Mouse (Mus musculus): ENCODE results near the gene Safb2.
"Not testable (repeated sequence)": the region's sequence is repeated elsewhere in the genome, so short reads cannot be mapped to it uniquely, and the experiment has no call there.

The Safb2 gene

DNA sequence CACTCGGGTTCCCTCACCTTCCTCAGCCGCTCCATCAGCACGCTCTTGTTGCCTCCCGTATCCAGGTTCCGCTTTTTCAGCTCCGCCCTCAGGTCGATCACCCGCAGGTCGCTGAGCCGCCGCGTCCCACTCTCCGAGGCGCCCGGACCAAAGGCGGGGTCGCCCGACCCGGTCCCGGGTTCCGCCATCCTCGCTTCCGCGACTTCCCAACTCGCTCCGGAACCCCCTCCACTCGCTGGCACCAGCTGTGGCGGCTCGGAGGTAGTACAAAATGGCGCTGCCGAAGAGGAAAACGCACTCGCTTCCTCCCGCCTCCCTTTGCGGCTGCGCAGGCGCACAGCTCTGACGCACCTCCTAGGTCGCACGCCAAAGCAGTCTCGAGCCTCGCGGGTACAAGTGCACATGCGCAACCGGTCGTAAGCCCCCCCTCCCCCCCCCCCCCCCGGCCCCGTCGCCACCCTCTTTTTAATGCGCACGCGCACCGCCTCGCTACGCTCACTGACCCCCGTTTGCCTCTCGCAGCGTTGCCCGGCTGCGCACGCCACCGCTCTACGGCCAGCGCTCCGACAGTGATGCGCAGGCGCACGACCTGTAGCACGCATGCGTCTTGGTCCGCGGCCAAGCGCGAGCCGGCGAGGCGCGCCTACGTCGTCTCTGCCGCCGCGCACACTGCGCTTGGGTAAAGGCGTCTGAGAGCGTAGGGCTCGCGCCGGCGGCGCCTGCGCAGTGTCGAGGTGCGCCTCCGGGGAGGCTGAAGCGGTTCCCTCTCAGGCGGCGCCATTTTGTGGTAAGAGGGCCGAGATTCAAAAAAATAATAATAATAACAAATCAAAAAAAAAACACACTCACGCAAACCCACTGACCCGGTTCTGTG, at the start of gene Safb2, which contains the start of gene Safb:
Safb2 (minus strand) TSS at position 329 of the 874 bp plus-strand sequence.
Safb (plus strand) TSS at position 569 of the 874 bp plus-strand sequence.
- peak; percentile 97 for DNase-seq (ENCODE audit: low read depth, low spot score)

DNA sequence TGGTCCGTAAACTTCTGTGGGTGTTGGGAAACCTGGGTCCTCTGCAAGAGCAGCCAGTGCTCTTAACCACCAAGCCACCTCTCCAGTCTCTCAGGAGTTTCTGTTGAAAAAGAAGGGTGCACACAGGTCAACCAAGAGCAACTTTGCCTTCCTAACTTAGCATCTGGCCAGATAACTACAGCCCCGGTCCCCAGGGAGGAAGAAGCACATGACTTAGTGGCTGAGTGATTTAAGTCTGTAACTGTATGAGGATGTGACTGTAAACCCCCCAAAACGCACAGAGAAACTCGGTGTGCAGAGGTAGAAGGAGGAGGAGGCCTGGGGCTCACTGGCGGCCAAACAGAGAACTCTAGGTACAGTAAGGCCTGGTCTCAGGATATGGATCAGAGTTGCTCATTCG, 49.6 kb upstream of the Safb2 start:
- DNase-seq (ENCODE audit: low read depth, low spot score): no peak

DNA sequence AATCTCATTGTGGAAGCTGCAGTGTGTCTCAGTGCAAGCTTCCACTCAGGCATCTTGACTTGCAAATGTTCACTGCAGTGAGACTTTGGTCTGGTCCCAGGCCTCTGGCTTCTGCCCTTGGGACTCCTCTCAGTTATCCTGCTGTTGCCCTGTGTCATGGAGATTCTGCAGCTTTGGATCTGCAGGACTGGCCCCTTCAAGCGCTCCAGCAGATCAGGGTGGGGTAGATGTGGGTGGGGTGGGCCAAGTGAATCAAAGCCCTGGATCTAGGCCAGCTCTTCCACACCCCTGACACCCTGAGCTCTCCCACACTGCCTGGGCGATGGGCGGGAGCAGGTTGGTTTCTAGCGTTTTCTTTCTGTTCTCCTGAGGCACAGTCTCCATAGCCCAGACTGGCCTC, 47.4 kb upstream of the Safb2 start:
- no peak for DNase-seq (ENCODE audit: low read depth, low spot score)

DNA sequence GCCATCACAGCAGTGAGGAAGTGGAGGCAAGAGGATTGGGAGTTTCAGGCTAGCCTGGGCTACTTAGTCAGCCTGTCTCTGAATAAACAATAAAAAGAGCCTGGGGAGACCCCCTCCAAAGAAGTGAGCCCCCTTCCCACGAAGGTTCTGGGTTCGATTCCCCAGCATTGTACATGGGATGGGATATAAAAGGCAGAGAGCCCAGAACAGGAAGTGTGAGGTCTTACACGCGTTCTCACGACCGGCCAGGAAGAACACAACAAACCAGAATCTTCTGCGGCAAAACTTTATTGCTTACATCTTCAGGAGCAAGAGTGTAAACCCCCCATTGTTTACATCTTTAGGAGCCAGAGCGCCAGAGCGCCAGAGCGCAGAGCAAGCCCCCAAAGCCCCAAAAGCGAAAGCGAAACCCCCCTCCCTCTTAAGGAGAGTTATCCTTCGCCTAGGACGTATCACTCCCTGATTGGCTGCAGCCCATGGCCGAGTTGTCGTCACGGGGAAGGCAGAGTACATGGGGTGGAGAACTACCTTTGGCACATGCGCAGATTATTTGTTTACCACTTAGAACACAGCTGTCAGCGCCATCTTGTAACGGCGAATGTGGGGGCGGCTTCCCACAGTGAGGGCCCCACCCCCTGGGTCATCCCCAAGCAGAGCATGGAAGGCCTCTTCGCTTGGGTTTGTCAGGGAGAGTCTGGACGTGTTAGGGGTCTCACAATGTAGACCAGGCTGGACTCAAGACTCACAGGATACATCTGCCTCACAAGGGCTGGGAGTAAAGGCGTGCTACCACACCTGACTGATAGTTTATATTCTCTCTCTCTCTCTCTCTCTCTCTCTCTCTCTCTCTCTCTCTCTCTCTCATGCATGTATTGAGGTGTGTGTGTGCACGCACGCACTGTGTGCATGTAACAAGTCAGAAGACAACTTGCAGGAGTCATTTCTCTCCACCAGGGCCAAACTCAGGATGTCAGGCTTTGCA, 45.7 kb upstream of the Safb2 start:
- DNase-seq (ENCODE audit: low read depth, low spot score): not testable (repeated sequence)

DNA sequence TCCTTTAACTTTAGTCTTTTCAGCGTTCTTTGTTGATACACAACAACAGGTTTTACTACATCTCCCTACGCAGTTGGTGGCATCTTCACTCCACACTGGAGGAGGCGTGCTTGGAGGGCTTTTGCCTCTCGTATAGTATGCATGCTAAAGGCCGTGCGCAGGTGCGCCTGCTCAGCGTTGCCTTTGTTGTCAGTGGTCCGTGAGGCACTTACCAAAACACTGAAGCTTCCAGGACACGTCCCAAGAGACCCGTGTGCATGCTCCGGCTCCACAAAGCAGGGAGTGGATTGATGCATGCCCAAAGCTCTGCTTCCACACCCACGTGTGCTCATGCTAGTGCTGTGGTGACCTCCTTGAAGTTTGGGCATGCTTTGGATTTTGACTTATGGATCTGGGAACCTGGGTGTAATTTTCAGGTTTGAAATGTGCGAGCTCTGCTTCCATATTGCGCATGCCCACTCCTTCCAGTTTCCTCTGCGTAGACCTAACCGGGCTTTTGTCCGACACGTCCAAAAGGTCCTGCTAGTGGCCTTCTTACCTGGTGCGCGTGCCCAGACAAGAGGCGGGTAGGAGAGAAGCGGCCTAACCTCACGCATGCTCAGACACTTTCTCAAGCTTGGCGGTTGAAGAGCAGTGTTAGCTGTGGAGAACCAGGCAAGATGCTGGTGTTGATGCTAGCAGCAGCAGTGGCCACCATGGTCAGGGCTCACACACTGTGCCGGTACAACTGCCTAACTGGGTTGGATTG, 43.3 kb upstream of the Safb2 start, which contains the start of gene Catsperd:
Catsperd (plus strand) TSS at position 614 of the 748 bp plus-strand sequence.
- DNase-seq (ENCODE audit: low read depth, low spot score): no peak

DNA sequence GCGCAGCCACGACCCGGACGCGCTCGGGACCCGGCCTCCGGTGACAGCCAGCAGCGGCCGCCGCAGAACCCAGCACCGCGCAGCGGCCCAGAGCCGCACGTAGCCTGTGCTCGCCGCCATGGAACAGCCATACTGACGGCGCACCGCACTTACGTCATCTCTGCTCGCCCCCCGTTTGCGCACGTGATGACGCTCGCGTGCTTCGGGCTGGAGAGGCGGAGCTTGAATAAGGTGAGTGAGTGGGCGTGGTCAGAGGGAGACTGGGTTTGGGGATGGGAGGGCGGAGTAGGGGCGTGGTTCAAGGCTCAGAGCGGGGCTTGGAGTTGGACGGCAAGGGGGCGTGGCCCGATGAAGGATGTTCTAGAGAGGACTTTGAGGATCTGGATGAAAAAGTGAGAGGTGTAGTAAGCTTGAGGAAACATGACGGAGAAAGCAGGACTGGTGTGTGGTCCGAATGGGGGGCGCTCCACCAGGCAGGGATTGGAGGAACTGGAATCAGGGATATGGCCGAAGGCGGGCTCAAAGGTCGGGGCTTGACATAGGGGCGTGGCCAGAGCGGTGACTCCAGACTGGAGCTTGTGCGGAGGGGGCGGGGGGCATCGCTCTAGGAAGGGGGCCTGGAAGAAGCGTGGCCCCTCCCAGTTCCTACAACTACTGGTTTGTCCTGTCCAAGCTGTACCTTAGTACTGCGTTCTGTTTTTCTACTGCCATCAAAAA, 42.5 kb upstream of the Safb2 start, which contains the start of gene Lonp1:
Lonp1 (minus strand) TSS at position 134 of the 717 bp plus-strand sequence.
- peak; percentile 99 for DNase-seq (ENCODE audit: low read depth, low spot score)

DNA sequence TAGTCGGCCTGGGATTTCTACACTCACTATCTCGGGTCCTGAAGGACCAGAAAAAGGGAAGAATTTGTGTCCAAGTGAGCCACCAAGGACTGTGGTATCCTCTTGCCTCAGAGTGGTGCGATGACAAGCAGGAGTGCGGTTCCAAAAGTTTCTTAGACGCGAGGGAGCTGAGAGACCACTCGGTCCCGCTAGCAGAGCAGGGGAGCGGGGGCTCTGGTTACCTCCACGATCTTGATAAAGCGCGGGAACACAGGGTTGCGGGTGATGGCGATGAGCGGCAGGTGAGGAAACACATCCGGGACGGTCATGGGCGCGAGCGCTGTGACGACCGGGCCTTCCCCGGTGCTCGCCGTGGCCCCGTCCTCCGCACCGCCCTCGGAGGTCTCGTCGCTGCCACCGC, 41.9 kb upstream of the Safb2 start:
- no peak for DNase-seq (ENCODE audit: low read depth, low spot score)

DNA sequence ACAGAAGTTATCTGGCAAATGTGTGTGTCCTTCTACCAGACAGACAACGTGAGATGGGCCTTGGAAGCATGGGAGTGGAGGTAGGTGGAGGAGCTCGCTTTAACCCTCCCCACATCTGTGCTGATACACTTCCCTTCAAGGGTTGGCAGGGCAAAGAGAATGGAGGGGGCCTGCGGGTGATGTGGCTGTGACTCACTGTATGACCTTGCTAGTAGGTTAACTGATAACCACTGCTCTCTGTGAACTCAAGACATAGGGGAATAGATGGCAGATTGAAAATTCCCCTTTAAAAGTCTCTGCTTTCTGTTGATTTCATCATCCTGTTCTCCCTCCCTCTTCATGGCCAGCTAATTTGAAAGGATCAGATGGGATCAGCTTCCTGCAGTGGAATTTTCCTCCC, 41.1 kb upstream of the Safb2 start:
- no peak for DNase-seq (ENCODE audit: low read depth, low spot score)

DNA sequence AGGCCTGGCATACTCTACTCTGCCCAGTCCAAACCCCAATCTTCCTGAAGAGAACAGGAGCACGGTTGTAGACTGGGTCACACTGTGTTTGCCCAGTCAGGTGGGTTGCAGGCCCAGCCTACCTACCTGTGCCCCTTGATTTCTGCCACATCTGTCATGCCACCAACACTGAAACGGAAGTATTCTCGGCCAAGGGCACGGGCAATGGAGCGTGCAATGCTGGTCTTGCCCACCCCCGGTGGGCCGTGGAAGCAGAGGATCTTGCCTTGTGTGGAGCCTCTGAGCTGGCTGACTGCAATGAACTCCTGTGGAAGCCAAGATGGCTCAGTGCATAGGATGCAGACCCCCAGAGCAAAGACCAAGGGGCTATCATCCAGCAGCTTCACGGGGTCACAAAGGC, 33.2 kb upstream of the Safb2 start:
- no peak for DNase-seq (ENCODE audit: low read depth, low spot score)

DNA sequence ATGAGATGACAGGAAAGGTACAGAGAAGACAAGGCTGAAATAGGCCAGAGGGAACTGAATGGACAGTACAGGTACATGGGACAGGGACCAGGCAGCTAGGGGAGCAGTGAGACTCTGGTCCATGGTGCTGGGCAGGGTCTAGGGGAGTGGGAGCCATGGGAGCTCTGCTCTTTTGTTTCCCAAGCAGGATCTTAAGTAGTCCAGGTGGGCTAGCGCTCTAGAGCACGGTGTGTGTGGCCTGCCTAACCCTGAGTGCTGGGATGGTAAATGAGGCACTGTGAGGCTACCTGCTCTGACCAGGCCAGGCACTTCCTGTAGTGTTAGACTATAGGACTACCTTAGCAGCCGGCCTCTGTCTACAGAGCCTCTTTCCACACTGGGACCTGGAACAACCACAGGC, 32.3 kb upstream of the Safb2 start:
- no peak for DNase-seq (ENCODE audit: low read depth, low spot score)

DNA sequence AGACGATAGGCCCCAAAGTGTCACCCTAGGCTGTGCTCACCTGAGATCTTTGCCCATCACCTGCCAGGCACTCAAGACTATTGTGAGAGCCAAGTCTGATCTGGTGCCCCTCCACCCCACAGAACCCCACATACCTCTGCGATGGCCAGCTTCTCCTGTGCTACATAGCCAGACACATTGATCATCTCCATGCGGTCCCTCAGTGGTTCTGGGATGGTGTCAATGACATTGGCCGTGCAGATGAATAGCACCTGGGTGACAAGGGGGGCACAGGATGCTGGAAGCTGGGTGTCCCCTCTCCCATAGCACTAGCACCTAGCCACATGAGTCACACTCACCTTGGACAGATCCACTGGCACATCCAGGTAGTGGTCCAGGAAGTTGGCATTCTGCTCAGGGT, 31.4 kb upstream of the Safb2 start:
- no peak for DNase-seq (ENCODE audit: low read depth, low spot score)

DNA sequence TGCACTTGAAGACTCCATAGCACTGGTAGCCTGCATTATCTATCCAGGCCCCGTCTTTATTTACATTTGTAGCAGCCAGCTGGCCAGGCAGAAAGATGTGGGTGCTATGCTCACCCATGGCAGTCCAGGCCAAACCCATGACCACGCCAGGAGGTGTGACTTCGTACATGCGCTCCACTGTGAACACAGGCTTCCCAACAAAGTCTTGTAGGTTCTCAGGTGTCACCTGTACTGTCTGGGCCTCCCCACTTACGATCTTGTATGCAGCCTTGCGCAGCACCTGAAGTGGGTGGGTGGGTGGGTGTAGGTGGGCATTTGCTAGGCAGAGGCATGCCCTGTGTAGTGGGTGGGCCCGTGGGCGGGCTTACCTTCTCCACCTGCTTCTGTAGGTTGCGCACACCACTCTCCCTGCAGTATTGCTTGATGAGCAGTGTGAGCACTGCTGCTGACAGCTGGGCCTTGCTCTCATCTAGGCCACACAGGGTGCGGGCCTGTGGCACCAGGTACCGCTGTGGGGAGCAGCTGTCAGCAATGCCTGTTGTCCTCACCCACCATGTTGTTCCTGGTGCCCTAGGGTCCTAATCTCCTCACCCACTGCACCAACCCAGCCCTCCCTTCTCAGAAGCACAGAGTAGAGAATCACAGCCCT, 30.9 kb upstream of the Safb2 start:
- DNase-seq (ENCODE audit: low read depth, low spot score): no peak

DNA sequence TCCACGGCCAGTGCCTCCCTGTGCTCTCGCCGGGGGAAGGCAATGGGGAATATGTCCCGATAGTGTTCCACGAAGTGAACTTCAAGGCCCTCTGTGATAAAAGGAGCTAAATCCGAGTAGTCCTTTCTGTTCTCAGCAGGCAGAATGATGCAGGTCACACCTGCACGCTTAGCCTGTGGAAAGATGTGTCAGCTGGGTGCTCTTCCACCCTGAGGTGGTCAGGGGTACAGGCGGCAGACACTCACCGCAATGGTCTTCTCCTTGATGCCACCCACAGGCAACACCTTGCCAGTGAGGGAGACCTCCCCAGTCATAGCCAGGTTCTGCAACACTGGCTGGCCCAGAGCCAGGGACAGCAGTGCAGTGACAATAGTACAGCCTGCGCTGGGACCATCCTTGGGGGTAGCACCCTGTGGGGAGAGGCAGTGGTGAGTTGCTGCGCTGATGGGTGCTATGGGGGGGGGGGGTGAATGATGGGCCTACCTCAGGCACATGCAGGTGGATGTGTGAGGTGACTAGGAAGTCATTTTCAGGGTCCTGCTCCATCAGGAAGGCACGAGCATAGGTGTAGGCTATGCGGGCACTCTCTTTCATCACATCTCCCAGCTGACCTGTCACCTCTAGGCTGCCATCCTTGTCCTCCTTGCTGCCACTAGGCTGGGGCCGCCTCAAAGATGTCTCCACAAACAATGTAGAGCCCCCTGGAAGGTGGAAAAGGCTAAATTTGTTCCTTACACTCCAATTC, 30.2 kb upstream of the Safb2 start:
- DNase-seq (ENCODE audit: low read depth, low spot score): no peak

DNA sequence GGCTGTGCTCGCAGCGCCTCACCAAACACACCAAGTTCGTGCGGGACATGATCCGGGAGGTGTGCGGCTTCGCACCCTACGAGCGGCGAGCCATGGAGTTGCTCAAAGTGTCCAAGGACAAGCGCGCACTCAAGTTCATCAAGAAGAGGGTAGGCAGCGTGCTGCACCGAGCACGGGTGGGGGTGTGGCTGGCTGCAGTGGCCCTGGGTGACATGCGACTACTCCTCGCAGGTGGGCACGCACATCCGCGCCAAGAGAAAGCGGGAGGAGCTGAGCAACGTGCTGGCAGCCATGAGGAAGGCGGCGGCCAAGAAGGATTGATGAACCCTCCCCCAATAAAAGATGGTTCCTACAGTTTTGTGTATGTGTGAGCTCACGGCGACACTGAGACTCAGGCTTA, 29.5 kb upstream of the Safb2 start:
- DNase-seq (ENCODE audit: low read depth, low spot score): not testable (repeated sequence)

DNA sequence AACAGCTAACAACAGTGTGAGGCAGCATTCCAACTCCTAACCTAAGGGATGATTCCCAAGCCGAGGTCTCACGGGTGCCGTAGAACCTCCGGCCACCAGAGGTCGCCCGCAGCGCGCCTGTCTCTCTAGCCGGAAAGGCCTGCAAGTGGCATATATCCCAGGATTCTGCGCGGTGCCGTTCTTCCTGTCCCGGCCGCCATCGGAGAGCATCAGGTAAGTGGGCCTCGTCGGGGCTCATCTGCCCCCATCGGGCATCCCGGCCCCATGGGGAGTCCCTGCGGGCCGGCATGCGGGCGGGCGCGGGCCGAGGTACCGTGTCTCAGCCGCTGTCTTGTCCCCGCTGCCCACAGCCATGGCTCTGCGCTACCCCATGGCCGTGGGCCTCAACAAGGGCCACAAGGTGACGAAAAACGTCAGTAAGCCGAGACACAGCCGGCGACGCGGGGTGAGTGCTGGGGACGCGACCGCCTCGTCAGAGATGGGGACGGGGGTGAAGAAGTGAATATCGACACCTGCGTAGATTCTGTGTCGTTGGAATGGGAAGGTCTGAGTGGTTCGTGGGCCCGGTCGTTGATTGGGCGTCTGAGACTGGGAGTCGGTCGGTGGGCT, 29.0 kb upstream of the Safb2 start, which contains the start of gene Rpl36:
Rpl36 (plus strand) TSS at position 181 of the 609 bp plus-strand sequence.
- DNase-seq (ENCODE audit: low read depth, low spot score): no peak

DNA sequence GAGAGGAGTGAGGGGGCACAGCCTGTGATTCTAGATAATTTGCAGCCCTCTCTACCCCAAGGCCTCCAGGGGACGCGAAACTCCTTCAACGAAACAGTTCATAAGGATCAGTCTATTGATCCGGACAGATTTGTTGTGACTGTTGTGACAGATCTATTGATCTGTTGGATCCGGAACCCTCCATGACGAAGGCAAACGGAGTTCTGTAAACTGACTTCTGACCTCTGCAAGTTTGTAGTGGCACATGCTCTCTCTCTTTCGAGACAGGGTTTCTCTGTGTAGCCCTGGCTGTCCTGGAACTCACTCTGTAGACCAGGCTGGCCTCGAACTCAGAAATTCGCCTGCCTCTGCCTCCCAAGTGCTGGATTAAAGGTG, 28.2 kb upstream of the Safb2 start:
- not testable (repeated sequence) for DNase-seq (ENCODE audit: low read depth, low spot score)

DNA sequence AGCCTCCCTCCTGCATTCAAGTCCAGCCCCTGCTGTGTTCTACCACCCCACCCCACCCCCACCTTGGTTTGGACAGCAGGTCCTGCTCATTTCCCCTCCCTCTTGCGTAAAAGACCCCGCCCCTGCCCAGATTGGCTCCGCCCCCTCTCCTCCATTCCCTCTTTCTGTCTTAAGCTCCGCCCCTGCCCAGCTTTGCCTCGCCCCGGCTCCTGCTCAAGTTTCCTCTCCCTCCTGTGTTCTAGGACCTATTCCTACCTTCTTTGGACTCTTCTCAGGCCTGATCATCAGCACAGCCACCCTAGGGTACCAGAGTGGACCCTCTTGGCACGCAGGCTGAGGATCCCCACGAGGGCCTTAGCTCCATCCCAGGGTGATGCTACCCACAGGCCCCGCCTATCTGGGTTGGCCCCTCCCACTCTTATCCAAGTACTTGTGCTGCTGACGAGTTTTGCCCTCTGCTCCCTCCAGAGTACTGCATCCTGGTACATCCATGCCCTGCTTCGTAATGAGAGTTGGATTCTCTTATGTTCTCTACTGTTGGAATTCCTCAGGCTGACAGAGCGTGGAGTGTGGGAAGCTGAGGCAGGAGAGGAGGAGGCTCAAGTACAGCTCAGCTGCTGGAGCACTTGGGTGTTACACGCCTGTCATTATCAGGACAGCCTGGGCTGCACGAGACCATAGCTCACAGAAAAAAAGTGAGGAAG, 27.6 kb upstream of the Safb2 start:
- peak; percentile 85 for DNase-seq (ENCODE audit: low read depth, low spot score)

DNA sequence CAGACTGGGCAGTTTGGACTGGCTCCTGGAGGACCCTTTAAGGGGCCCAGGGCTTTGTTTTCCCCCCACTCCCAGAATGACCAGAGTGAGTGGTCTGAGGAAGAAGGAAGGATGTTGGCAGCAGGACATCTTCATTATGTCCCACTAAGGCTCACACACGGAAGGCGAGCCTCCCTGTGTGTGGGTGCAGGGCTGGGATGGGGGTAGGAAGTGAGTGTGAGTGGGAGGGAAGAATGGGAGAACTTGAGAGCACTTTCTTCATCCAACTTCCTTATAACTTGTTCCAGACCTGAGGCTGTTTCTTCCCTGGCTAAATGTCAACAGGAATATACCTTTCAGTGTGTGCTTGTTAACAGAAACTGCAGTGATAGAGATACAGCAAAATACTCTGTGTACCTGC, 26.9 kb upstream of the Safb2 start:
- no peak for DNase-seq (ENCODE audit: low read depth, low spot score)
